Mouse (Mus musculus): ENCODE measurements at regions not wholly inside any gene's neighbourhood (a gene's known extent, or its start where the extent isn't known, plus 50 kb on each side); places are given as distances from the start of the nearest gene placed in this dataset.

- no peak overlapping the region for H3K4me3 ChIP-seq
- no peak overlapping the region for H3K27ac ChIP-seq
- H3K4me1 ChIP-seq: no peaks in the 10 kb centered on the region
- no peak overlapping the region for H3K4me2 ChIP-seq
- H3K27me3 ChIP-seq: no peaks in the 10 kb centered on the region
- no peaks in the 10 kb centered on the region for H3K9me3 ChIP-seq
- no peak for ATAC-seq (ENCODE audit: insufficient number of reproducible peaks, insufficient read depth, low FRiP score, low TSS enrichment, low read depth)
- H3K36me3 ChIP-seq: no peaks in the 10 kb centered on the region
- no peak overlapping the region for H3K9ac ChIP-seq
Observed at GRCm38 (mm10) chr8:89396673-89397072, 352.7 kb upstream of the Sall1 start.

- Histone ChIP-seq H3K27me3 (no peaks in the 10 kb centered on the region), H3K9me3 (no peaks in the 10 kb centered on the region), H3K27ac (no peak overlapping the region), H3K36me3 (no peaks in the 10 kb centered on the region), H3K9ac (no peak overlapping the region), H3K4me3 (no peak overlapping the region), H3K4me2 (no peak overlapping the region), H3K4me1 (peaks cover 5% of the 10 kb centered on the region; the same call in 1 of the 2 replicates)
- ATAC-seq (ENCODE audit: insufficient number of reproducible peaks, insufficient read depth, low FRiP score, low TSS enrichment, low read depth): no peak
- WGBS: 62% methylated on average over 6 of the region's 6 CpGs
Observed at GRCm38 (mm10) chr8:89392749-89393148, 348.8 kb upstream of the Sall1 start.

- ATAC-seq (ENCODE audit: insufficient number of reproducible peaks, insufficient read depth, low FRiP score, low TSS enrichment, low read depth): no peak
- Histone ChIP-seq H3K4me1 (peaks cover 14% of the 10 kb centered on the region; the same call in 1 of the 2 replicates), H3K27ac (no peak overlapping the region), H3K9me3 (no peaks in the 10 kb centered on the region), H3K9ac (no peak overlapping the region), H3K4me2 (no peak overlapping the region), H3K27me3 (0 out of 2 replicates have a peak, but pooled peaks cover 6% of the 10 kb centered on the region), H3K36me3 (no peaks in the 10 kb centered on the region), H3K4me3 (no peak overlapping the region)
- 49% methylated on average over 6 of the region's 6 CpGs for WGBS
Observed at GRCm38 (mm10) chr8:89388761-89389160, 344.8 kb upstream of the Sall1 start.

GRCm38 (mm10) chr8:89387295-89387694, 343.3 kb upstream of the Sall1 start:
- Histone ChIP-seq H3K4me3 (no peak overlapping the region), H3K4me2 (no peak overlapping the region), H3K4me1 (peaks cover 26% of the 10 kb centered on the region), H3K36me3 (no peaks in the 10 kb centered on the region), H3K27ac (no peak overlapping the region), H3K9me3 (no peaks in the 10 kb centered on the region), H3K9ac (no peak overlapping the region), H3K27me3 (0 out of 2 replicates have a peak, but pooled peaks cover 6% of the 10 kb centered on the region)
- no peak for ATAC-seq (ENCODE audit: insufficient number of reproducible peaks, insufficient read depth, low FRiP score, low TSS enrichment, low read depth)
- 36% methylated on average over 8 of the region's 8 CpGs for WGBS

GRCm38 (mm10) chr8:89385028-89385427, 341.1 kb upstream of the Sall1 start:
- Histone ChIP-seq H3K4me2 (no peak overlapping the region), H3K27ac (no peak overlapping the region), H3K4me1 (peaks cover 26% of the 10 kb centered on the region), H3K9ac (no peak overlapping the region), H3K4me3 (no peak overlapping the region), H3K36me3 (no peaks in the 10 kb centered on the region), H3K27me3 (0 out of 2 replicates have a peak, but pooled peaks cover 6% of the 10 kb centered on the region), H3K9me3 (no peaks in the 10 kb centered on the region)
- ATAC-seq (ENCODE audit: insufficient number of reproducible peaks, insufficient read depth, low FRiP score, low TSS enrichment, low read depth): no peak
- WGBS: 73% methylated on average over 5 of the region's 5 CpGs

- H3K36me3 ChIP-seq: no peaks in the 10 kb centered on the region
- no peak overlapping the region for H3K9ac ChIP-seq
- ATAC-seq (ENCODE audit: insufficient number of reproducible peaks, insufficient read depth, low FRiP score, low TSS enrichment, low read depth): no peak
- no peak overlapping the region for H3K4me3 ChIP-seq
- 50% methylated on average over 5 of the region's 5 CpGs for WGBS
- no peak overlapping the region for H3K27ac ChIP-seq
- H3K4me1 ChIP-seq: peaks cover 26% of the 10 kb centered on the region
- no peaks in the 10 kb centered on the region for H3K9me3 ChIP-seq
- no peak overlapping the region for H3K4me2 ChIP-seq
- H3K27me3 ChIP-seq: 0 out of 2 replicates have a peak, but pooled peaks cover 6% of the 10 kb centered on the region
Observed at GRCm38 (mm10) chr8:89383781-89384180, 339.8 kb upstream of the Sall1 start.

- Histone ChIP-seq H3K9me3 (no peaks in the 10 kb centered on the region), H3K4me3 (no peak overlapping the region), H3K4me2 (no peak overlapping the region), H3K27me3 (0 out of 2 replicates have a peak, but pooled peaks cover 6% of the 10 kb centered on the region), H3K27ac (no peak overlapping the region), H3K9ac (no peak overlapping the region), H3K36me3 (no peaks in the 10 kb centered on the region), H3K4me1 (peaks cover 21% of the 10 kb centered on the region)
- 35% methylated on average over 9 of the region's 9 CpGs for WGBS
- no peak for ATAC-seq (ENCODE audit: insufficient number of reproducible peaks, insufficient read depth, low FRiP score, low TSS enrichment, low read depth)
Observed at GRCm38 (mm10) chr8:89382538-89383380, 338.8 kb upstream of the Sall1 start.

- WGBS: 87% methylated on average over 9 of the region's 9 CpGs
- Histone ChIP-seq H3K9me3 (no peaks in the 10 kb centered on the region), H3K27ac (no peak overlapping the region), H3K4me2 (no peak overlapping the region), H3K4me3 (no peak overlapping the region), H3K9ac (no peak overlapping the region), H3K27me3 (0 out of 2 replicates have a peak, but pooled peaks cover 4% of the 10 kb centered on the region), H3K4me1 (peaks cover 15% of the 10 kb centered on the region), H3K36me3 (no peaks in the 10 kb centered on the region)
- ATAC-seq (ENCODE audit: insufficient number of reproducible peaks, insufficient read depth, low FRiP score, low TSS enrichment, low read depth): no peak
Observed at GRCm38 (mm10) chr8:89380436-89380835, 336.5 kb upstream of the Sall1 start.

GRCm38 (mm10) chr8:89372761-89373160, 328.8 kb upstream of the Sall1 start:
- no peaks in the 10 kb centered on the region for H3K27me3 ChIP-seq
- H3K9me3 ChIP-seq: no peaks in the 10 kb centered on the region
- WGBS: 90% methylated on average over 3 of the region's 3 CpGs
- H3K4me1 ChIP-seq: peaks cover 8% of the 10 kb centered on the region; the same call in 1 of the 2 replicates
- no peak overlapping the region for H3K27ac ChIP-seq
- no peak overlapping the region for H3K4me3 ChIP-seq
- ATAC-seq (ENCODE audit: insufficient number of reproducible peaks, insufficient read depth, low FRiP score, low TSS enrichment, low read depth): no peak
- no peaks in the 10 kb centered on the region for H3K36me3 ChIP-seq
- H3K4me2 ChIP-seq: no peak overlapping the region
- no peak overlapping the region for H3K9ac ChIP-seq

- Histone ChIP-seq H3K36me3 (no peaks in the 10 kb centered on the region), H3K27me3 (no peaks in the 10 kb centered on the region), H3K9ac (no peak overlapping the region), H3K27ac (no peak overlapping the region), H3K9me3 (no peaks in the 10 kb centered on the region), H3K4me2 (no peak overlapping the region), H3K4me1 (peaks cover 8% of the 10 kb centered on the region; the same call in 1 of the 2 replicates), H3K4me3 (no peak overlapping the region)
- WGBS: 26% methylated on average over 4 of the region's 4 CpGs
- no peak for ATAC-seq (ENCODE audit: insufficient number of reproducible peaks, insufficient read depth, low FRiP score, low TSS enrichment, low read depth)
Observed at GRCm38 (mm10) chr8:89371773-89372132, 327.8 kb upstream of the Sall1 start.

- ATAC-seq (ENCODE audit: insufficient number of reproducible peaks, insufficient read depth, low FRiP score, low TSS enrichment, low read depth): no peak
- WGBS: 51% methylated on average over 20 of the region's 20 CpGs
Observed at GRCm38 (mm10) chr8:89370816-89371772, 327.1 kb upstream of the Sall1 start.

More at GRCm38 (mm10) chr8:89370816-89371772, 327.1 kb upstream of the Sall1 start:
- Histone ChIP-seq H3K4me2 (no peak overlapping the region), H3K36me3 (no peaks in the 10 kb centered on the region), H3K9ac (no peak overlapping the region), H3K27ac (no peak overlapping the region), H3K27me3 (no peaks in the 10 kb centered on the region), H3K4me1 (peaks cover 8% of the 10 kb centered on the region; the same call in 1 of the 2 replicates), H3K9me3 (no peaks in the 10 kb centered on the region), H3K4me3 (no peak overlapping the region)
